Mouse (Mus musculus) gastrocnemius, postnatal 10 days (tissue): Measurements from ENCODE around the gene Qrfpr. TPM values are rescaled to one million over a fixed set of nuclear protein-coding genes. Genes with fewer than 3 reads are reported as not detected.

Source experiments
- DNase-seq: peaks from one replicate; pipeline ENCODE4 v3.0.0; 2021; ENCODE audit warnings: mixed read lengths
- long read RNA-seq, 2 experiments: library from polyadenylated mRNA; stranded (forward); transcript quantifications; one replicate each; pipeline ENCODE4 v2.0.0; 2021
- total RNA-seq, 2 experiments: library from RNA; stranded (reverse); gene quantifications; 2 replicates each; pipeline ENCODE4 v1.2.3; 2021

Gene Qrfpr
- total RNA-seq = not detected
- long read RNA-seq, experiment 1 = 0 reads
- long read RNA-seq, experiment 2 = 0 reads

DNA sequence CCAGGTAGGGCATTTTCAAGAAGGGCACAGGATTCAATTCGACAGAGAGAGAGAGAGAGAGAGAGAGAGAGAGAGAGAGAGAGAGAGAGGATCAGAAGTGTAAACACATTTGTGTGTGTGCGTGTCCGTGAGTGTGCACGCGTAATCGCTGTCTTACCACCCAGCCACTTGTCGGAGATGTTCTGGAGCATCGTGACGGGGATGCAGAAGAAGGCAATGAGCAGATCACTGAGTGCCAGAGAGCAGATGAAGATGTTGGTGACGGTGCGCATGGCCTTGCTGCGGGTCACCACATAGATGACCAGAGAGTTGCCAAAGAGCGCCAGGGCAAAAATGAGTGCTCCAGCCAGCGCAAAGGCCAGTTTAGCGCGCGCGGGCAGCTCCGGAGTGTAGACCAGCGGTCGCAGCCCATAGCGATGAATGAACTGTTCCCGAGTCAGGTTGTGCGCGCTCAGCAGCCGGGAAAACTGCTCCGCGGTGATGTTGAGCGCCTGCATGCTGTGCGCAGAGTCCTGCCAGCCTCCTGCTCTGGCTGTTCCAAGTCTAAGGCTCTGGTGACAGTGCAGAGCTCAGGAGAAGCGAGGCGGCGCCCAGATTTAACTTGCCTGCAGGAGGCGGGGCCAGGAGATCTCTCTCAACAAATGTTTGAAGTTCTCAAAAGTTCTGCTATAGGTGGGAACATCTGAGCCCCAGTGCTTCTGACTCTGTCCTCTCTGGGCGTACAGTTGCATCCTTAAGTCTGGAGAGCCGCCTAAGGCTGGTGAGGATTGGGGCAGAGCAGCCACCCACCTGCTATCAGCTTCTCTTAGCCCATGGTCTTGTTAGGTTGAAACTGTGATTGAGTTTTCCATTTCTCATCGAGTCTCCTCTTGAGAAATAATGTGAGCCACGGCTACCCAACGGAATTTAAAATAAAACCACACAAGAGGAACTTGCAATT lies at the start of gene Qrfpr:
Qrfpr (minus strand) TSS at position 571 of the 940 bp plus-strand sequence.
- no peak for DNase-seq

DNA sequence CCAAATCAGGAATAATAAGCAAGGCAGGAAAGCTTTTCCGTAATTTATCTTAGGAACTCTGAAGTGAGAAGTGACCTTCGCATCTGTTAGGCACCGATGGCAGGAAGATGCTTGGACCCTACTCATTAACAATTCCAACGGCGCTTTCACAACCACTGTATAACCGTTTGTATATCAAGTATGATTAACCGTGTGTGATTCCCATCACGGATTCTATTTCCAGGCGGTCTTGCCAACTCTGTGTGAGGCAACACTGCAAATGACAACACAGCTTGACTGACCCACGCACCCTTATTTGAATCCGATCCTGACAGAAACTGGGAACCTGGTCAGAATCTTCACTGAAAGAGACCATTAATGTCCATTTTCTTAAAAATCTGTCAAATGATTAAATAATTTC lies 41.8 kb upstream of the Qrfpr start:
- DNase-seq = no peak

DNA sequence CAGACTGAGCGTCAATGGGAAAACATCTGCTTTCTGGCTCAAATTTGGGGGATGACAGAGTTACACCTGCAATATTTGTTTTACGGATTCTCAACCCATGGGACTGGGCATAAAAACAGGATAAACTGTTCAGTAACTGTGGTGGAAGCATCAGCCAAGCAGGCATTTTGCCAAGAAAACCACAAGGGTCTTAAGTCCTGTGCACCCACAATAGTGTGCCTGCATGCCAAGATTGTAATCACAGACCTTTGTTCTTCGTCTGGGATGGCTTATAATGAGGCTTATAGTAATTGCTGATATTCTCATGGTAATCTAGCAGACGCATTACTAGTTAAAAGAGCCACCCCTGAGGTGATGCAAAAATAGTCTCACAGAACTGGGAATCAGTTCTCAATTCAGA lies 41.2 kb upstream of the Qrfpr start:
- DNase-seq = no peak

DNA sequence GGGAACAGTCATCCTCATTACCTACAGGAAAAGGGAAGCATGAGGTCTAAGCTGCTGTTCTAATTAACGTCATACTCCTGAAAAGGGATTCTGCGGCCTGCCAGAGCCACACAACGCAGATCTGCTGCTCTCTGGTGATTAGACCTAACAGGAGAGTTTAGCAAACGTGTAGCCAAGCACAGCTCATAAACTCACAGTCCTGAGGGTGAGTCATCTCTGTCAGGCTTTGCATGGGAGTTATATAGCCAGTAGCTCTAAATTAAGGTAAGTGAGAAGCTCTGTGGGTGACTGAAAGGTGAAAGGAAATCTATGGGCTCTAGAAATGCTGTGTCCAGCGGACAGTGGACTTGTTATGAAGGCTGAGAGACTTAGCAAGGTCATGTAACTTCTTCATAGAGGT lies 28.5 kb upstream of the Qrfpr start:
- DNase-seq = no peak

DNA sequence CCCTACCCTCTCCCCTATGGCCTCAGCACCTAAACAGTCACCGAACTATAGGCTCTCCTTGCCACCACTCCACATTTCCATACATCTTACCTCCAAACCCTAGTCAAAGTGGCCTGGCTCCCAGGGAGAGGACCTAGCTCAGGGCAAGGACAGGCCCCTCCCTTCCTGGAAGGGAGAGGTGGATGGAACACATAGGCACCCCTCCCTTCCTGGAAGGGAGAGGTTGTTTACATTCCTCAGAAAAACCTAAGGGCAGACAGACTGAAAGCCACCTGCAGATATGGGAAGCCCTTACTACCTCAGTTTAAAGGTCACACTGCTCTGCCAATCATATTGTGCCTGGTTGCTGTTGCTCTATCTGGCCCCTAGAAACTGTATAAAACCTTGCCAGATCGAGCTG lies 26.3 kb upstream of the Qrfpr start:
- no peak for DNase-seq

DNA sequence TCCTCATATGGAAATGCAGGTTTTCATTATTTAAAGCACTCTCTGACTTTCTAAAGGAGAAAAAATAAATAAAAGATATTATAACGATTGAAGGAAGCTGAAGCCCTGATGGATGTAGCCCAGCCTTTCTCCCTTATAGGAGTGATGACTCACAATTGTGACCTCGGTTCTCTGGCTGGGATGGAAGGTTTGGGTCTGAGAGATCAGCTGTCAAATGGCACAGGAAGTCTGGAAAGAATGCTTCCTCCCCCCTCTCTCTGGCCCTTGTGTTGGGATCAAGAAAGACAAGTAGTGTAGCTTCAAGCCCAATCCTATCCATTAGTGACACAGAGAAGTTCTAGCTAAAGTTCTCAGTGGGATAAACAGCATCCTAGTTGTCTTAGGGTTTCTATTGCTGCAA lies 7.8 kb upstream of the Qrfpr start:
- no peak for DNase-seq

DNA sequence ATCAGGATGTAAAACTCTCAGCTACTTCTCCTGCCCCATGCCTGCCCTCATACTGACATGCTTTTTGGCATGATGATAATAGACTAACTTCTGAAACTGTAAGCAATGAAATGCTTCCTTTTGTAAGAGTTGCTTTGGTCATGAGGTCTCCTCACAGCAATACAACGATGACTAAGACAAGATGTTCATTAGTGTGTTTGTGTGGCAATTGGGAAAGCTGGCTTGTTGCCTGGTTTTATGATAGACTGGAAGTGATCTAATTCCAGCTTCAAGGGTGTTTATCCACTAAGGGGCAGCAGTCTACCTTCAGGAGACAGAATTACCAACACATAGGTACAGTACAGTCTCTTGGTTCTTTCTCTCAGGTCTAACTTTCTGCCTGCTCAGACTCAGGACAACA lies 5.1 kb upstream of the Qrfpr start:
- no peak for DNase-seq

DNA sequence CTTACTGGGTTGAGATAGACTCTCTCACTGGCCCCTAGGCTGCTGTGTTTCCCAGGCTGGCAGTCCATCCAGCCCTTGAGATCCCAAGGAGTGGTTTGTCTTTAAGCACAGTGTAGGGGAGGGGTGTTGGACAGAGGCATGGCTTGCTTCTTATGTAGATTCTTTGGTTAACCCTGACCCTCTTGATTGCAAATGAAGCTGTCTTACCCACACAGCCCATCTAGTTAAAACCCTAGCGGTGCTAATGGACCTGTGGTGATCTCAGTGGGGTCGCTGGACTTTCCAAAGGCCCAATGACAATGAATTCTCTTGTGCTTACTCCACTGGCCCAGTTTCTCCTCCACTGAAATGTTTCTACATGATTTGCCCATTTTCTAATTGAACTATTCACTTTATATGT lies 1.2 kb upstream of the Qrfpr start:
- no peak for DNase-seq

DNA sequence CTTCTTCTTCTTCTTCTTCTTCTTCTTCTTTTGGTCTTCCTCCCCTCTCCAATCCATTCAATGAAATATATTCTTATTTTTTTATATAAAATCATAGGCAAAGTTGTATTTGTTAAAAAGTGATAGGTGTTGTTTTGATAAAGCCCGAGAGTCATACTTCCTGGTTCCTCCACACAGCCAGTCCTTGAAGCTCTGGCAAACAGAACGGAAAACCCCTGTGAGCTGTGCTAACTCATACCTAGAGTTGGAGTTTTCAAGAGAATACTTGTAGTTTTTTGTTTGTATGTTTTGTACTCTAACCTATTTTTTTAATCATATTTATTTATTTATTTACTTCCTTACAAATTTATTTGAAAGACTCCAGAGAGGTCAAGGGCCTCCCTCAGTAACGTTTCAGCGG lies 9.4 kb downstream of the Qrfpr start:
- DNase-seq = no peak

DNA sequence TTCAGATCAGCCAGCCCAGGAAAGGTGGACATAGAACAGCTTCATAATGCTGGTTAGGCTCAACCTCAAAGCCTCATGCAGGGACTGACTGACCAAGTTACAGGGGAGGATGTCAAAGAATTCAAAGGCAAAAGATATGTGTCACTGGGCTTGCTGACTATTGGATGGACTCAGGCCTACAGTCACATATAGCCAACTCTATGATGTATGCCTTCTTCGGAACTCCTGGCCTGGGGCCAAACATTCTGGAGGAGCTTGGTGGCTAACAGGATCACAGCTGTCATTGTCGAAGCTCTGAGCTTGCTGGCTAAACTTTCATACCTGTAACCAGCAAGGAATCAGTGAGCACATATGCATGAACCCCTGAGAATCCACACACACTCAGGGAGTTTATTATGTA lies 11.2 kb downstream of the Qrfpr start:
- DNase-seq = no peak

DNA sequence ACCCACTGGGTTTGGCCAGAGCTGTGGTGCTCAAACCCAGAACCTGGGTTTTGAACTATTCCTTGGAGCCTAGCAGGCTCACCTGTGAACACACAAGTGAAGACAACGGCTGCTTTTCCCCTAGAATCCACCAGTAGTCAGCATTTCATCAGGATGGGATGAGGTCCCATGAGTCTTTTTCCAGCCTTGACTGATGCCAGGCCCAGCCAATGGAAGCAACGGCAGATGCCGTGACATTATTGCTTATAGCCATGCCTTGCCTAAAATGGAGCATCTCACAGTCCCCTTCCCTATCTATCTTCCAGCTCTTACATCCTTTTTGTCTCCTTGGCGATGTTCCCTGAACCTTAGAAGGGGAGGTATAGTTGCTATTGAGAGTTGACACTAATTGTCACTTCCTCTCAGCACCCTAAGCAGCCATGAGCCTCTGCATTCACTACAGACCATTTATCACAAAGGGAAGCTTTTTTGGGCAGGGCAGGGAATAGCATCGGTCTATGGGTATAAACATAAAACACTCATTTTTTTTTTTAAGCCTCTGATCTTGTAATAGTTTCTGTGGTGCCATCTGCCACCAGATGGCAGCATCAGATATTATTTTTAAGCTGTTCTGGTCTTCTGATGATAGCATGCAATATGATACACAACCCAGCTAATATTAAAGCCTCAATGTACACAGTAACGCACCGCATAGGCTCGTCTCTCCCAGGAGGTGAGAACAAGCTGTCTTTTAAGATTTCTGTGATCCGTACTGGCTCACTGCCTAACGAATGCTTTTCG lies 12.1 kb downstream of the Qrfpr start:
- DNase-seq = peak; percentile 22

DNA sequence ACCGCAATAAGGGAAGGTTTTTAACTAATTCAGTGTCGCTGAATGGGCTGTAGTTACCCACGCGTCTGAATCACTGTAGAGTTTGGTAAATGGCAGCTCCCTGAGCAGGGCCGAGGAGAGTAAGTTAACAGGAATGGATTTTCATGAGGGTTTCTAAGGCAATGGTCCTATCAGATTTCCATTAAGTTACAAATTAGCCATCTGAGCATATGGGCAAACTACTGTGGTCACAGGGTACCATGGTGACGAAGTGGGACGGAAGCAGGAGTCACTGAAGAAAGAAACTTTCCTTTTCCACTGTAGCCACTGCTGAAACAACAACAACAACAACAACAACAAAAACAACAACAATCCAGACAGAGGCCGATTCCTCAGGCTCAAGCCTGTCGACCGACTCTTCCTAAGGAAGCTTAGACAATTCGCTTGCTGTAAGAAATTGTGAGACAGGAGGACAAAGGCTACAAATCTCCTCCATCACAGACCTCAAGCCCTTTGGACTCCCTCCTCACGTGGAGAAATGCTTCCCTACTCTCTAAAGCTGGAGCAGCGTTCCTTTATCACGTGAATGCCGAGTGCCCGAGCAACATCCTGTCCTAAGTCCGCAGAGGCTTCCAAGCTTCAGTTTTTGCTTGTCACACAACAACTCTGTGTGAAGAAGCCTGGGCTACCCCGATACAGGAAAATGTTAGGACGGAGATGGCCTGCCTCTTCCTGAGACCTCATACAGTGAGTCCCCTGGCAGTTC lies 14.4 kb downstream of the Qrfpr start:
- DNase-seq = no peak

DNA sequence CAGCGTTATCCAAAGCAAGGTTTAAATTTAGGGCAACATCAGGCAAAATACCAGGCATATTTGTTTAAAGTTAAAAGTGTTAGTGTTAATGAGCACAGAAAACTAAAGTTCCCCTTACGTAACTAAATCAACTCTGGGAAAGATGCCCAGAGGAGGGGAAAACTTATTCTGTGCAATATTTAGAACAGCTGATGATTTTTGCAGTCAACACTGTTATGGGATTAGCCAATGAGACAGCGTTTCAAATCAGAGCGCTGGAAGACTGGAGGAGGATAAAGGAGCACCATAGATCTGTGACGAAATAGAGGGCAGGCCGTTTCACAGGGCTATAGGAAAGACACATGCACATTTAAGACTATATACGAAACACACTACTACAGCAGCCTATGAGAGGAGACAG lies 19.2 kb downstream of the Qrfpr start:
- DNase-seq = no peak

DNA sequence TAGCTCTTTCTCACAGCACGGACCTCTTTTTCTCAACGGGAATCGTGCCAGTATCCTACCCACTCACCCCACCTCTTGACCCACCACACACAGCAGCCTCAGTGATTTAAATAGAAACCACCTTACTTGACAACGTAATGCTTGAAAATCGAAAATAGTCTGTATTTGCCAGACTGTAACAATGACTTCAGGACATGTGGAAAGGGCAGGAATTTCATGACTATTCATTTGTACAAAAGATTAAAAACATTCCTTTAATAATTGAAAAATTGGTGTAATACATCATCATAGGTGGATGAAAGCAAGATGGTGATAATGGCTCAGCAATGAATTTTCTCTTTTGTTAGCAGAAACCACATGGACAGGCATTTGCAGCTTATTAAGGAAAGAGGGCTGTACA lies 21.0 kb downstream of the Qrfpr start:
- DNase-seq = no peak

DNA sequence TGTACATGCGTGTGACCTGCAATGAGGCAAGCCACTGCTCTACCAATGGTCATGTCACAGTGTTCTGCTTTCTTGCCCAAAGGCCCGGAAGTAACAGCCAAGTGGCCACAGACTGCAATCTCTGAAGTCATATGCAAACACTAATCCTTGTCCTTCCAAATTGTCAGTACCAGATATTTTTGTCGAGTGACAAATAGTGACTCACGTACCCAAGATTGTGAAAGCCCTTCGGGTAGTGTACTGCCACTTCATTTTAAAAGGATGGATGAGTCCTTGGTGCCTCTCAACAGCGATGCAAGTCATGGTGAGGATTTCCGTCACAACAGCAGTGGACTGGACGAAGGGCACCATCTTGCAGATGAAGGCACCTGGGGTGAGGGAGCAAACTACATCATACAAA lies 32.9 kb downstream of the Qrfpr start:
- no peak for DNase-seq

DNA sequence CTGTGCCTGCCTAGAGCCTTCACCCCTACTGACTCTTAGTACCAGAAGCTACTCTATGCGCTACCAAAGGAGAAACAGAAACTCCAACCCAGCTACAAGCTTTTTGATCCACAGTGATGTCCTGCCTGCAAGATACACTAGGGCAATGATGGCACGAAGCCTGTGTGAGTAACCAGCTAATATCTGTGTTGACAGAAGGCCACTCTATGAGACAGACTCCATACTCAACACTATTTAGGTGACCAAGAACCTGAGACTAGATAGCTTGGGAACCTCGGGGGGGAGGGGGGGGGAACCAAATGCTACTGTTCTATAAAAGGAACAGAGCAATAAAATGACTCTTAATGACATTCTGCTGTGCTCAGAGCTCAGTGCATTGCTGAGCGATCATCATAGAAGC lies 35.6 kb downstream of the Qrfpr start:
- DNase-seq = no peak

DNA sequence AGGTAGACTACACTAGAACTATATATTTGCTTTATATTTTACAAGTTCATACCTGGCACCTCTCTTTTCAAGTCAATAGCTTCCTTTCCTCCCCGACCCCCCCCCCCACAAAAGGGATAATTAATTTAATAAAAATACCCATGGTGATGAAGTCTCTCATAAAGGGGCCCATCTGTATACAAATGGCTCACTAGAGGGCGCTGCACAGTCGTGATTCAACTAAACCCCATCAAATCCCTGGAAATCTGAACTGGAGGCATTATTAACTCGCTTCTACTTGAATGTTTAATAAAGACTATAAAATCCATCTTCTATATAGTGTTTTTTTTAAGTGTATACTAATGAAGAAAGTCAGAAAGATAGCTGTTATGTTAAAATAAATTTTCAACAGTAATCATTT lies 40.6 kb downstream of the Qrfpr start:
- peak; percentile 53 for DNase-seq

DNA sequence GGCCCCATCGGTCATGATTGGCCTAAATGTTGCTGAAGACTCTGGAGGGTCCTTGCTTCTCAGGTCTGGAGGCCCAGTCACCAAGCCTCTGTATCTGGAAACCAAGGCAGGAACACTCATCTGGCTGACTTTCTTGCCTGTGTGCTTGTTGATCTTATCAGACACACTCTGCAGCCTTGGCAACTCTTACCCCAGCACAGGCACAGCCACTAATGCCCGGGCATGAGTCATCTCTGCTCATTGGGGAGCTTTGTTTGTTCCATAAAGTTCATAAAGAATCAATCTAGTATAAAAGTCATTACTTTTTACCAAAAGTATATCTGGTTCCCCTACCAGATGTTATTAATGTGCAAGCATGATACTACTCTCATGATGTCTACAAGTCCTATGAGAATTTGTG lies 48.4 kb downstream of the Qrfpr start:
- no peak for DNase-seq

DNA sequence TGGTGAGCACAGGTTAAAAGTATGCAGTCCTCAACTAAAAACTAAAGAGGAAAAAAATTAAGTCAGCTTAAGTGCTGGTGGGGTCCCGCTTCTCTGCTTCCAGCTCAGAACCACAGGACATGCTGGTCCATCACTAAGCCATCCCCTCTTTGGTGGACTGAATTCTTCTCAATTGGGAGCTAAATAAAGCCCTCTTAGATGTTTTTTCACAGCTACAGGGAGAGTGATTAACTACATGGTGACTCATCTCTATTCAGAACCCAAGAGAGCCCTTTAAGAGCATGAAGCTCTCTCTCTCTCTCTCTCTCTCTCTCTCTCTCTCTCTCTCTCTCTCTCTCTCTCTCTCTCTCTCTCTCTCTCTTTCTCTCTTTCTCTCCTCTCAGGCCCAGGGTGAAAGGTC lies 50.8 kb downstream of the Qrfpr start:
- DNase-seq = no peak

DNA sequence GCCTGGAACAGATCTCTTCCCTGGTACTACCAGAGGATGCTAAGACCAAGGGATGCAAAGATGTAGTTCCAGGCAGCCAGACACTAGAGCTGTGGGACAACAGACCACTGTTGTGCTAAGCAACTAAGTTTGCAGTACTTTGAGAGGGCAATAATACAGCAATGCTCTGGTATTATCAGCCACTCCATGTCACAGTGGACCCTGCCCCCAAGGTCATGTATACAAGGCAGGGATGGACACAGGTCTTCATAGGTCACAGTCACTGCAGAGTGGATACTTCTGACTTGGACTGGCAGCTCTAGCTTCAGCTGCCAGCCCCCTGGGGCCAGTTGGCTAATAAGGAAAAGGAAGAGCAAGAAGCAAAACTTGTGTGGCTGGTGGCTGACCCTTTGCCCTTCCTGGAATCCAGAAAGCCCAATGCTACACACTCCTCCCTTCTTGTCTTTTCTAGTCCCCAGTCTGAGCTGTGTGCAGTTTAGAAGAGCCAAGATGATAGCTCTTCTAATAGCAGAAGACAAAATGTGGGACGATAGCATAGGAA lies 51.4 kb downstream of the Qrfpr start:
- no peak for DNase-seq

DNA sequence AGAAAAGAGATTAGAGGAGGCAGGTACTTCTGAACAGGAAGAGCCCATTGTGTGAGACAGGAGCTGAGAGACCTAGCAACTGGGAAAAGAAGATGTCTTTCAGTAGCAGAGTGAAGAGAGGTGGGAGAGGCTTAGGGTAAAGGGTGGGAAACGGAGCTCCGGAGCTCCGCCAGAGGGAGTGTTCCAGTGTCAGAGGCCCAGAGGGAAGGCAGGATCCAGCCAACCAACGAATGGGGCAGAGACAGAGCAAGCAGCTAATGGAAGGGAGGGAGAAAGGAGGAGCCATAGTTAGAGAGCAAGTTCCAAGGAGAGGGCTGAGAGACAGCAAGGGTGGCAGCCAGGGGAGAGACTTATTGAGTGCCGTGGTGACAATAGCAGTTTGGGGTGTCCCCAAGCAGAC lies 66.8 kb downstream of the Qrfpr start:
- DNase-seq = no peak

DNA sequence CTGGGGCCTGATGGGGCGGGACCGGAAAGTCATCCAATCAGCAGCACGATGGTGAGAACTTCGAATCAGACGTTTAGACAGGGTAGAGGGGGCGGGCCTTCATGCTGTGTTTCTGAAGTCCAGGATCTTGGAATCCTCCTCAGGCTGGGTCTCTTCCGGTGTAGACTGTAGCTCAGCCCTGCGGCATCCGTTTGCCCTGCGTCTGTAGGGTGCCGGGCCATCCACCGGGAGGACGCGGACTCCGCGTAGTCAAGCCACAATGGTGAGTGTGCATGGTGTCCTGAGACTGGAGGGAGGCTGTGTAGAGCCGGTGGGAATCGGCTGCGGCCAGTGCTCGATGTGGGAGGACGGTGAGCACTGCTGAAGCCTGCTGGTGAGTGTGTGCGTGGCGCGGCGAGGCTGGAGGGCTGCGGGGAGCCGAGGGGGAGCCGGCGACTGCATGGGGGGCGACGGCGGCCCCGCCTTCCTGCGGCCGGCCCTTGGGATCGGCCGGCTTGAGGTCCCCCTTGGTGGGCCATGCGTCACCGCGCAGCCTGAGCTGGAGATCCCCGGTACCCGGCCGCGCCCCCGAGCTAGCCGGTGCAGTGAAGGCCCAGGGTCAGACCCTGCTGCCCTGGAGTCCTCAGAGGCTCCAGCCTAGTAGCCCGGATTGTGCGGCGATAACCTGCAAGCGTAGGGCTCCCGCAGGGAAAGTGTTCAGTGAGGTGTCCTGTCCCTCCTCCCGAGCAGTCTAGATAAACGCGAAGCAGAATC lies 71.0 kb downstream of the Qrfpr start, which contains the start of gene D3Ertd254e:
D3Ertd254e (plus strand) TSS at position 84 of the 753 bp plus-strand sequence.
- peak; percentile 78 for DNase-seq
